Mouse (Mus musculus): ENCODE results near the gene Cacna1c.

DNA sequence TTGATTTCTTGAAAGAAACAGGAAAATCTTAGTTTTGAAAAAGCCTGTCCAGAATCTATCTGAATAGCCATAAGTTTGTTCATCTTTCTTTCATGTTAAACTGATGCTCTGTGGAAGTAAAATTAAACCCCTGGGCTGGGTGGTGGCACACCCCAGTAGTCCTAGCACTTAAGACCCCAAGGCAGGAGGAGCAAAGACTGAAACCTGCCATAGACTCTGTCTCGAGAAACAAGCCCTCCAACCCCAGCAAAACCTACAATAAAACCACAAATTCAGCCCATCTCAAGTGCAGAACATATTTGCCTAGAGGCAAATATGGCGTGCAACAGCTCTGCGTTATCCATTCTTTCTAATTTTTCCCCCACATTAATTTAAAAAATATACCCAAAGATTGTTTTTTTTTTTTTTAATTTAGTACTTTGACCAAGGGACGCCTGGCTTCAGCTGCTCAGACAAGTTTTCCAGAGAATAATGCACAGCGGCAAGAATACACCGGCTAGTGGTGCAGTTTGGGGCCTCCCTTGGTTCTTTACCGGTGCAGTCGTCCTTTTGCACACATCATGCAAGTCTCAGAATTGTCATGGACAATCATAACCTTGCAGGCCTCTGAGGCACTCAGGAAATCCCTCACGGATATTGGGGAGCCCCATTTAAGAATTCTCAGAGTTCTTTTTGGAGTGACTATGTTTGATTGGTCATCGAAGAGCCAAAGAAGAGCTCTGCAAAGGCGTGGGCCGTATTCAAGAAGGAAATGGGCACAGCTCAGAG, 21.7 kb downstream of the Cacna1c start:
- no peak for TF ChIP-seq CTCF (IDR thresholded peaks at IDR 0.05; ENCODE audit: low read depth)
- no peak for TF ChIP-seq EP300 (IDR thresholded peaks at IDR 0.05; ENCODE audit: low read depth)

Measured in liver, postnatal 0 days (tissue).